Mouse (Mus musculus) cerebellum, adult 2 months (tissue): ENCODE data around the gene Iqgap2.

Source experiments
- CTCF ChIP-seq: fragments of 200-500 bp; IDR thresholded peaks from 2 replicates; pipeline ENCODE4 v1.5.1; 2011; ENCODE audit warnings: low read depth, mild to moderate bottlenecking, control low read depth, low read length, moderate library complexity, borderline replicate concordance; ENCODE audit not compliant: insufficient read depth
- POLR2A ChIP-seq: fragments of 200-500 bp; IDR thresholded peaks from 2 replicates; pipeline ENCODE4 v1.6.1; 2011; ENCODE audit warnings: low read length, control low read depth, borderline replicate concordance; ENCODE audit not compliant: insufficient read depth

GRCm38 (mm10) chr13:95805469-95806166 lies 86.1 kb downstream of the Iqgap2 start:
- TF ChIP-seq POLR2A: no peak
- no peak for TF ChIP-seq CTCF
